Mouse (Mus musculus): ENCODE data around the gene Prkcz. TPM values are rescaled to one million over a fixed set of nuclear protein-coding genes. Genes with fewer than 3 reads are reported as not detected.
"Not testable (repeated sequence)": the region's sequence is repeated elsewhere in the genome, so short reads cannot be mapped to it uniquely, and the experiment has no call there.

Prkcz gene
- polyA plus RNA-seq, 1 experiment from 2014 or later: 6.3 TPM

DNA sequence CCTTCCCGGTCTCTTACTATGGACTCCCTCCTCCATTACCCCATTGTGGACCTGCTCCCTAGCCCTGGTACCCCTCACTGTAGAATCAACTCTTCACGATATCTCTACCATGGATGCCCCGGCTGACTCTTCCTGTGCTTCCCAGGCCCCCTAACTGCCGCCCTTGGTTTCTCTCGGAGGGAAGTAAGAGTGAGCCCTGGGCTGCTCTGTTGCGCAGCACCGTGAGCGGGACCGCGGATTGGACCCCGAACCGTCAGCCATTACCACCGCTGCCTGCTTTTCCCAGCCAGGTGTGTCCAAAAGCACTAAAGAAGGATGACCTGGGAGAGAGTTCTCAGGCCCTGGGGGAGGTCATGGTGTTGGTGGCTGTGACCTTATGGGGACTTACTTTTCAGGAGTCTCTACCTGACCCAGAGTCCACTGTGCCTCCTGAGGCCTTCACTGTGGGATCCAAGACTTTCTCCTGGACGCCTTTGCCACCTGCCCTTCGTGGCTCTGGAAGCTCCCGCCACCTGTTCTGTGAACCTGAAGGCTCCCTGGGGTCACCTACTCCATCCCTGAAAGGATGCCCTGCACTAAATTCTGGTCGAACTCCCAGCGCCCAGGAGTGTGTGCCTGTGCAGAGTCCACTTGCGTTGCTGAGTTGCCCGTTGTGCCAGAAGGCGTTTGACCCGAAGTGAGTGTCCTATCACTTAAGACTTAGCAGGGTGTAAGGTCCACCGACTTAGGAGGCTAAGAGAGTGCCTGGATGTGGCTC, 110.6 kb downstream of the Prkcz start:
- peak overlapping the region; percentile 68 for H3K4me3 ChIP-seq
- H3K4me1 ChIP-seq (replicated peaks): peaks cover 26% of the 10 kb centered on the region
- no peaks in the 10 kb centered on the region for H3K36me3 ChIP-seq
- H3K9ac ChIP-seq: peak overlapping the region; percentile 76
- H3K27ac ChIP-seq: peak overlapping the region; percentile 98
- no peaks in the 10 kb centered on the region for H3K27me3 ChIP-seq
- H3K4me2 ChIP-seq: peak overlapping the region; percentile 91
- 15% methylated on average over 23 of the region's 23 CpGs for WGBS
- H3K9me3 ChIP-seq (replicated peaks): no peaks in the 10 kb centered on the region
- ATAC-seq (replicated peaks; ENCODE audit: insufficient number of reproducible peaks, insufficient read depth, low FRiP score, low read depth): peak; percentile 20

DNA sequence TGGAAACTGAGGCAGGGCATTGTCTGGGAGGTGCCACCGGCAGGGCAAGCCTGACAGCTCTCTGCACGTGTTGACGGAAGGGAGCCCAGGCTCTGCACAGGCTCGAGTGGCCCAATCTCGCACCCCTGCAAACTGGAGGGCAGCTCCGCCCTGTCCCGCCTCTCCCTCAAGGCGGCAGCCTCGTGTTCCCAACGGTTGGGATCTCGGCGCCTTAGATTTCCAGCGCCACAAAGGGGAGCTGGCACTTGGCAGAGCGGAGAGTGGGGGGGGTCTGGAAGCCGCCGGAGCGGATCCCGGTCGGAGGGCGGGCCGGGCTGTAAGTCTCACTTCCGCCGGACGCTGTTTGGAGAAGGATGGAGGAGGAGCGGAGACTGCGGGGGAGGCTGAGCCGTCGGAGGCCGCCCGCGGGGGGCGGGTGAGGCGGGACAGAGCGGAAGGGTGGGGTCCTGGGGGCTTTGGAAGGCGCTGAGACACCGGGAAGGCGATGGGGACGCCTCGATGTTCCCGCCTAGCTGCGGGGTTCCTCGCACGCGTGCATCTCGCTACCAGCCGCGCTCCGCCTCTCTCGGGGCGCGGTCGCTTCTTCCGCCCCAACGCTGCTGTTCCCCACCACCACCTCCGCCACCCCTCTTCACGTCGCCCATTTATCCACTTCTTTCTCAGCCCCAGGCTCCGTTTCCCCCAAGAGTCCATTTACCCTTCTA, 111.4 kb downstream of the Prkcz start, which contains the start of gene Faap20:
Faap20 (plus strand) TSS at position 155 of the 704 bp plus-strand sequence.
- peak; percentile 91 for ATAC-seq (replicated peaks; ENCODE audit: insufficient number of reproducible peaks, insufficient read depth, low FRiP score, low read depth)
- Histone ChIP-seq H3K4me2 (peak within 1 kb of the TSS; percentile 91), H3K9ac (peak within 1 kb of the TSS; percentile 76), H3K9me3 (replicated peaks) (no peaks in the 10 kb centered on the region), H3K4me3 (peak within 1 kb of the TSS; percentile 68), H3K36me3 (no peaks in the 10 kb centered on the region), H3K4me1 (replicated peaks) (peaks cover 26% of the 10 kb centered on the region), H3K27me3 (no peaks in the 10 kb centered on the region), H3K27ac (peak within 1 kb of the TSS; percentile 98)
- under 1% methylated on average over 45 of the region's 58 CpGs for WGBS

DNA sequence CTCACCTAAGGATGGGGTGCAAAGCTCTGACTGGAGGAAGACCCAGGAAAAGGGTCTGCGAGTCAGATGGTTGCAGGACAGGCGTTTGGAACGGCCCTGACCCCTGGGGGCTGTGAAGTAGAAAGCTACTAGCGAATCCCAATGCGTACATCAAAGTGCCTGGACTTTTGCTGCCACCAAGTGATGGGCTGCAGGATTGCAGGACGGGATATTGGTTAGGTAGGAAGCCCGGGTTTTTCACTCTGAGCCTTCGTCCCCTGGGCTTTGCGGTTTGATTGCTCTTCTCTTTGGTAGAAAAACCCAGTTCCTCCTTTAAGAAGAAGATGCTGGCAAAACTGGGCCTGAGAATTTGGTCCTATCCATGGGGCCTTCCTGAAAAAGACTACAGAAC, 111.9 kb downstream of the Prkcz start:
- Histone ChIP-seq H3K27me3 (no peaks in the 10 kb centered on the region), H3K9ac (peak overlapping the region; percentile 76), H3K36me3 (no peaks in the 10 kb centered on the region), H3K9me3 (replicated peaks) (no peaks in the 10 kb centered on the region), H3K27ac (peak overlapping the region; percentile 98), H3K4me3 (peak overlapping the region; percentile 68), H3K4me2 (peak overlapping the region; percentile 91), H3K4me1 (replicated peaks) (peaks cover 26% of the 10 kb centered on the region)
- ATAC-seq (replicated peaks; ENCODE audit: insufficient number of reproducible peaks, insufficient read depth, low FRiP score, low read depth): peak; percentile 68
- WGBS: 0% methylated on average over 9 of the region's 9 CpGs

DNA sequence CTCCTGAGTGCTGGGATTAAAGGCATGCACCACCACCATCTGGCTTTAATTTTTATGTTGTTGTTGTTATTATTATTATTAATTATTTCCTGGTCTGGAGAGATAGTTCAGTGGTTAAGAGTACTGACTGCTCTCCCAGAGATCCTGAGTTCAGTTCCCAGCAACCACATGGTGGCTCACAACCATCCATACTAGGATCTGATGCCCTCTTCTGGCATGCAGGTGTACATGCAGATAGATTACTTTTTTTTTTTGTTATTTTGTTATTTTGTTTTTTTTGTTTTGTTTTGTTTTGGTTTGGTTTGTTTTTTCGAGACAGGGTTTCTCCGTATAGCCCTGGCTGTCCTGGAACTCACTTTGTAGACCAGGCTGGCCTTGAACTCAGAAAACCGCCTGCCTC, 113.1 kb downstream of the Prkcz start:
- peaks cover 26% of the 10 kb centered on the region for H3K4me1 ChIP-seq (replicated peaks)
- H3K9me3 ChIP-seq (replicated peaks); H3K4me3 ChIP-seq; ATAC-seq (replicated peaks; ENCODE audit: insufficient number of reproducible peaks, insufficient read depth, low FRiP score, low read depth); H3K4me2 ChIP-seq; H3K36me3 ChIP-seq; H3K9ac ChIP-seq; H3K27me3 ChIP-seq; H3K27ac ChIP-seq: not testable (repeated sequence)
- 92% methylated on average over 3 of the region's 3 CpGs for WGBS

DNA sequence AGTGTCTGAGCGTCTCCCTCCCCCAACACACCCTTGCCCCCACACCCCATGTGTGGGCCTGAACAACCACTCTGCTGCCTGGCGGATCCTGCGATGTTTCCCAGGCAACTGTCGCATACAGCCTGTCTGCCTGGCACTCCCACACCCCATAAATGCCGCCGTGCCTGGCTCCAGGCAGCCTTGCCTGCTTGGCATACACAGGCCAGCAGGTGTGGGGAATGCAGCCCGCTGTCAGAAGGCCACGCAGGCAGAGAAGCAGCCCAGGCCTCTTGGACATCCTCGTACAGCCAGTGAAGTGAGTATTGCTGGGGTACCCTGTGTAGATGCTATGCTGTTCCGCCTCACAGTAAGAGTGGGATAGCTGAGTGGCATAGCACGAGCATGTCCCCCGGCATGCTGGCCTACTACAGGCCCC, 114.5 kb downstream of the Prkcz start:
- Histone ChIP-seq H3K9me3 (replicated peaks) (no peaks in the 10 kb centered on the region), H3K4me1 (replicated peaks) (peaks cover 30% of the 10 kb centered on the region), H3K27ac (no peak overlapping the region), H3K4me2 (no peak overlapping the region), H3K9ac (no peak overlapping the region), H3K36me3 (no peaks in the 10 kb centered on the region), H3K27me3 (no peaks in the 10 kb centered on the region), H3K4me3 (no peak overlapping the region)
- ATAC-seq (replicated peaks; ENCODE audit: insufficient number of reproducible peaks, insufficient read depth, low FRiP score, low read depth): no peak
- 65% methylated on average over 12 of the region's 12 CpGs for WGBS

DNA sequence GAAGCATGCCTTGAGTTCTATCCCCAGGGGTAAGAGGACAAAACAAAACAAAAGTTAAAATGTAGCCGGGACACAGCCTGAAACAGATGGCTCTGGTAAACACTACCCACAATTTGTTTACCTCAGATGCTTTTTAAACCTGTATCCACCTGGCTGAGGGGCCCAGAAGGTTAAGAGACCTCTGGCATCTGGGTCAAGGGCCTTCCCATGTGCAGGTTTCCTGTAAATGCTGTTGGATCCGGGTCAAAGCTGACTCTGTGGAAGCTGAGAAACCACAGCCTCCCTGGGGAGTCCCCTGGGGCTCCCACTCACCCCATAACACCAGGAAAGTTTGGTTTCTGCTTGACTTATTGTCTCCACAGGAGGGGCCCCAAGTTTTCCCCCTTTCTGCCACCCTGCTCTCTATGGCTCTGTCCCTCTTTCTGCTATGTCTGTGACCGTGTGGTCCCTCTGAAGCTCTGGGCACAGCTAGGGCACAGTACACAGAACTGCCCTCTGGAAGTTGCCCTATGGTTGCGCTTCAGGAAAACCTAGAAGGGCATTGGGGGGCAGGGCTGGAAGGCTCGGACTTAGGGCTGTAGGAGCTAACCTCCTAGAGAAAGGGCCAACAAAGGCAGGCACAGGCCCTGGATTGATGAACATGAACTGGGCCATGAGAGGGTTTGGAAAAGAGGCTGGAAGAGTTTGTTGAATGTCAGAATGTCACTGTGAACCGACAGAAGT, 115.2 kb downstream of the Prkcz start:
- no peak overlapping the region for H3K9ac ChIP-seq

DNA sequence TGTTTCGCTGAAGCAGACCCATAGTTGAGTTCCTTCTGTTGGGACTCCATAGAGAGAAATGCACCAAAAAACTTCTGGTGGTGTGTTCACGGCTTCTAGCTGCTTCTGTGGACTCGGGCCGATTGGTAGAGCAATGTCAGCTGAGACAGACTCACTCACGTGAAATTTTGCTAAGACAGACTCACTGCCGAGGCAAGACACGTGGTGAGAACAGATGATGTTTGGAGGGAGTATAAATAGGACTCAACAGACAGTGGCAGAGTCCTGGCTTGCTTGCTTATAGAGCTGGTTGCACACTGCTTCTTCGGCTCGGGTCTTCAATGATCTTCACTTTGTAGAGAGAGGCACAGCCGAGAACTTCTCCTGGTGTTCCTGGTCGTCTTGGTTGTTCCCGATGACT, 117.9 kb downstream of the Prkcz start:
- no peak overlapping the region for H3K27ac ChIP-seq
- WGBS: 83% methylated on average over 12 of the region's 12 CpGs
- no peak for ATAC-seq (replicated peaks; ENCODE audit: insufficient number of reproducible peaks, insufficient read depth, low FRiP score, low read depth)
- H3K9ac ChIP-seq: no peak overlapping the region
- H3K36me3 ChIP-seq: no peaks in the 10 kb centered on the region
- peaks cover 19% of the 10 kb centered on the region for H3K4me1 ChIP-seq (replicated peaks)
- no peak overlapping the region for H3K4me3 ChIP-seq
- no peaks in the 10 kb centered on the region for H3K27me3 ChIP-seq
- no peak overlapping the region for H3K4me2 ChIP-seq
- no peaks in the 10 kb centered on the region for H3K9me3 ChIP-seq (replicated peaks)

More for the DNA sequence above, 115.2 kb downstream of the Prkcz start:
- 60% methylated on average over 6 of the region's 6 CpGs for WGBS
- no peaks in the 10 kb centered on the region for H3K9me3 ChIP-seq (replicated peaks)
- no peak overlapping the region for H3K27ac ChIP-seq
- ATAC-seq (replicated peaks; ENCODE audit: insufficient number of reproducible peaks, insufficient read depth, low FRiP score, low read depth): no peak
- H3K27me3 ChIP-seq: no peaks in the 10 kb centered on the region
- H3K36me3 ChIP-seq: no peaks in the 10 kb centered on the region
- peaks cover 27% of the 10 kb centered on the region for H3K4me1 ChIP-seq (replicated peaks)
- no peak overlapping the region for H3K4me3 ChIP-seq
- no peak overlapping the region for H3K4me2 ChIP-seq

DNA sequence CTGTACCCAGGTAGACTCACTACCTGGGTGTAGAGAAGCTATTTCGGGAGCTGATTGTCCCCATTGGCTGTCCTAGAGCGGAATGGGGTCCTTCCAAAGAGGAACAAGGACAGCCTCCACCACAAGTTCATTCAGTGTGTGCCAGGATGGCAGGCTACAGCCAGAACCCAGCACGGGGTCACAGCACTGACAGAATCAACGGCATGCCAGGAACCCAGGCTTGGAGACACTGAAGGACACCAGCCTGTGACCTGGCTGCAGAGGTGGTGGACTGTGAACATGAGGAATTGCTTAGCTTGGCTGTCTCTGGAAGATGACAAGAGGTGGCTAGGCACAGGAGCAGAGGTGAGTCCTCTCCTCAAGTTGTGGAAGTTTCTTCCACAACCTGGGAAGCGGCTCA, 118.9 kb downstream of the Prkcz start:
- H3K4me1 ChIP-seq (replicated peaks): peaks cover 27% of the 10 kb centered on the region
- no peaks in the 10 kb centered on the region for H3K27me3 ChIP-seq
- H3K4me3 ChIP-seq: no peak overlapping the region
- H3K9me3 ChIP-seq (replicated peaks): no peaks in the 10 kb centered on the region
- 84% methylated on average over 5 of the region's 5 CpGs for WGBS
- H3K4me2 ChIP-seq: no peak overlapping the region
- no peak overlapping the region for H3K9ac ChIP-seq
- no peak overlapping the region for H3K27ac ChIP-seq
- ATAC-seq (replicated peaks; ENCODE audit: insufficient number of reproducible peaks, insufficient read depth, low FRiP score, low read depth): no peak
- no peaks in the 10 kb centered on the region for H3K36me3 ChIP-seq

DNA sequence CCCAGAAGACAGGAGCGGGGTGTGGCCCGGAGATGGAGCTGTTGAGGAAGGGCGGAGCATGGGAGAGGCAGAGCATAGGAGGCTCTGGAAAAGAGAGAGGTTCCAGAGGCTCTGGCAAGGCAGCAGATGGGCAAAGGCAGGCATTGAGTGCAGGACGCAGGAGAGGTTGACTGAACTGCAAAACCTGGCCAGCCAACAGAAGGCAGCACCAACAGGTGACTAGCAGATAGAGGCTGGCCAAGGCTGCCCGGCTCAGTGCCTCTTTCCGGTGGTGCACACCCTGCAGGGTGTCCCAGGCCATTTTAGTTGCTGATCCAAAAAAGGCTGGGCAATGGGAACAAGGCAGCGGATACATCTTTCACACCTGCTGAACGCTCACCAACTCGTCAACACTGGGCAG, 119.4 kb downstream of the Prkcz start:
- Histone ChIP-seq H3K27me3 (no peaks in the 10 kb centered on the region), H3K4me1 (replicated peaks) (peaks cover 32% of the 10 kb centered on the region), H3K36me3 (no peaks in the 10 kb centered on the region), H3K27ac (no peak overlapping the region), H3K4me2 (no peak overlapping the region), H3K4me3 (no peak overlapping the region), H3K9ac (no peak overlapping the region), H3K9me3 (replicated peaks) (no peaks in the 10 kb centered on the region)
- ATAC-seq (replicated peaks; ENCODE audit: insufficient number of reproducible peaks, insufficient read depth, low FRiP score, low read depth): no peak
- WGBS: 56% methylated on average over 9 of the region's 9 CpGs

DNA sequence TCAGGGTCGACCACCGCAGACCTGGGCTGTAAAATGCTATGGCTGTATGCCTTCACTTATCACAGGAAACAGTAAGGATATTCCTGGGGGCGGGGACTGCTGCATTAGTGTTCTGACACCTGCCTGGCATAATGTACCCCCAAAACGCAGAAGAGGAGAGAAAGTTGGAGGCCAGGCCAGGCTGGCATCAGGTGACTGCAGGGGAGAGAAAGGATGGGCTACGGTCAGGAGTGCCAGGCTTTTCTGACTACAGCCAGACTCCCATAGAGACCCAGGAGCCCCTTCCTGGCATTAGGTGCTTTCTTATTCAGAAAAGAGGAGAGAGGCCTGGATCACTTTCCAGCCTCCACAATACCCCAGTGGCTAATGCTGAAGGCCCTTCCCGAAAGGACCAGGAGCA, 121.7 kb downstream of the Prkcz start:
- H3K4me1 ChIP-seq (replicated peaks): peaks cover 51% of the 10 kb centered on the region
- no peaks in the 10 kb centered on the region for H3K9me3 ChIP-seq (replicated peaks)
- WGBS: 67% methylated on average over 6 of the region's 6 CpGs
- no peak overlapping the region for H3K4me2 ChIP-seq
- no peaks in the 10 kb centered on the region for H3K36me3 ChIP-seq
- no peaks in the 10 kb centered on the region for H3K27me3 ChIP-seq
- ATAC-seq (replicated peaks; ENCODE audit: insufficient number of reproducible peaks, insufficient read depth, low FRiP score, low read depth): no peak
- no peak overlapping the region for H3K27ac ChIP-seq
- H3K4me3 ChIP-seq: no peak overlapping the region
- H3K9ac ChIP-seq: no peak overlapping the region

DNA sequence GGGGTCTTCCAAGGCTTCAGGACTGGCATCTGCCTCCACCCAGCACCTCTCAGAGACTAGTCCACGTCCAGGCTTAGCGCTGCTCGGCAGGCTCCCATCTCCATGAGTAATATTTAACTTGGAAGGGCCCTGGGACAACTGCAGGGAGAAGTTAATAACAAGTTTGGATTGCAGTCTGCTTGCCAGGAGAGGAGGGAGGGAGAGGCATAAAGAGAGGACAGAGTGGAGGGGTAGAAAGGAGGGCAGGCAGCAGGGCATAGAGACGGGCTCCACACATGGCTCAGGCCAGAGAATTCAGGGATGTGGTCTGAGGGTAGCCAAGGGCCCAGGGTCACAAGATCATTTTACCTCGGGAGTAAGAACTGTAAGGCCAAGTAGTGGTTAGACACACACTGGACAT, 122.9 kb downstream of the Prkcz start:
- H3K4me2 ChIP-seq: no peak overlapping the region
- no peaks in the 10 kb centered on the region for H3K27me3 ChIP-seq
- peak overlapping the region; percentile 63 for H3K27ac ChIP-seq
- WGBS: 62% methylated on average over 5 of the region's 5 CpGs
- H3K9me3 ChIP-seq (replicated peaks): no peaks in the 10 kb centered on the region
- H3K4me1 ChIP-seq (replicated peaks): peaks cover 63% of the 10 kb centered on the region
- H3K4me3 ChIP-seq: no peak overlapping the region
- no peak overlapping the region for H3K9ac ChIP-seq
- ATAC-seq (replicated peaks; ENCODE audit: insufficient number of reproducible peaks, insufficient read depth, low FRiP score, low read depth): no peak
- no peaks in the 10 kb centered on the region for H3K36me3 ChIP-seq
